Mouse (Mus musculus): ENCODE measurements at regions not wholly inside any gene's neighbourhood (a gene's known extent, or its start where the extent isn't known, plus 50 kb on each side); places are given as distances from the start of the nearest gene placed in this dataset.

DNA sequence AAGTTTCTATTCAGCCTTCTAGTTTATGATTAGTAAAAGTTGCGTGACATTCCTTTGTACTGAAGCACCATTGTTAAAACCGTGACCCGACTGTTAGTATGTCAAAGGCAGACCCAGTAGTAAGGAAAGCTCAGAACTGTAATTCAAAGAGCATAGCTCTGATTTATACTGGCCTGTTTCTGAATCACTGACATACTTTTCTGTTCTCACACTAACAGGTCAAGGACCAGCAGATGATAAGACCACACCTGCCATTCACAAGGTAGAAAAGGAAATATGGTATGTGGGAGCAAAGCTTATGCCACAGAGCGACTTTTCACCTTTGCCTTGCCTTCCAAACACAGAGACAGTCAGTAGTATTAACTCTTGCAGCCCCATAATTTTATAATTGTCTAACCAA lies 269.5 kb upstream of the Acvr2a start:
- DNase-seq: no peak

DNA sequence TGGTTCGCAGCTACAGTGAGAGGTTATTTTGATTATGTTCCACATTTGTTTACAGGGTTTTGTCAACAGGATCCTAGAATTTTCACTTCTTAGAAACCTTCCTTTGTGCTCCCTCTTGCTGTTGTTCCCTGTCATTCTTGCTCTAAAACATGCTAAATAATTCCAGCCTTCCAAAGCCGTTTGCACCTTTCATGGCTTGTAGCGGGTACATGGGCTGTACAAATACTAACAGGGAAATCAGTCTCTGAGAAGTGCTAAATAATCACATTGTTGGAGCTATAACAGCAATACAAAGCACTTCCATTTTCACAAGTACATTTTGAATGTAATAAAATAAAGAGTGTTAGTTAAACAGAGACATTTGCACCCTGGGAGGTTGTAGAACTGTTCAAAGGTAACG lies 268.8 kb upstream of the Acvr2a start:
- no peak for DNase-seq

DNA sequence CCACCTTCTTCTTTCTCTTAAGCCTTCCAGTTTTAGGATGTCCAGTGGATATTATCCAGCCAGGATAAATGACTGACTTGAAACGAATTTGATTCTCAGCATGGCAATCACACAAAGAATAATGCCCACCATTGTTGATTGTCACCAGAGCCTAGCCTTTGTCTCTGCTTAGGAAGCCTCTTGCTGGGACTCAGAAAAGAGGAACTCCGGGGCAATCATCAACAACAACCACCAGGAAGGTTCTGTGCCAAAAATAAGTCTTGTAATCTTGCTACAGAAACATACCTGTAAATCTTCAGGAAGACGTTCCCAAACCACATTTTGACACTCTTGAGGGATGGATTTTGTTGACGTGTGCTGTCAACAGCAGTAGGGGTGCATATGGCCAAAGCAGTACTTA lies 268.2 kb upstream of the Acvr2a start:
- DNase-seq: no peak

DNA sequence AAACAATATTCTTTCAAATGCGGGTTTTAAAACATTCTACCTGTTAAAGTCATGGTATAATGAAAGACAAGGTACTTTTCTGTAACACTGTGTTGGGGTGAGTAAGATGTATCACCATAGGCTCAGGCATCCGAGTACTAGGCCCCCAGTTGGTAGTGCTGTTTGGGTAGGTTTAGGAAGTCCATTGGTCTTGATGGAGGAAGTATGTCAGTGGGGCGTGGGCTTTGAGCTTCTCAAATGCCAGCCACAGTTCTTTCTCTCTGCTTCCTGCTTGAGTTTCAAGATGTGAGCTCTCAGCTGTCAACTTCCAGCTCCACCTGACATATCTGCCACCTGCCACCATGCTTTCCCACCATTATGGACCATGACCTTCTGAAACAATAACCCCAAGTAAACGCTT lies 267.7 kb upstream of the Acvr2a start:
- DNase-seq: no peak

DNA sequence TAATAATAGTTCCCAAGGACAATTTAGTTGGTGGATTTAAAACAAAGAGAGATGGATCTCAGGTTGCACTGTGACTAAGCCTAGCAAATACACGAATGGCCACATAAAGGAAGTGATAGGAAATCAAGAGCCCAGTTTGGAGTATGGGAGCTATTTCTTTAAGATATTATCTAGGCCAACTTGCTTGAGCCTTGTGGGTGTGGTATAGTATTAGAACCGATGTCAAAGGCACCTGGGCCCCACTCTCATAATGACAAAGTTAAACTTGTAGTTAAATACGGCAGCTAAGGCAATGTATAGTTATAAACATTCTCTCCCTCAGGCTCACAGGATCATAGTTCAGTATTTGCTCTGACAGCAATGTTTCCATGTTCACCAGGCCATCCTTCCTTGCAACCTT lies 257.3 kb upstream of the Acvr2a start:
- no peak for DNase-seq

DNA sequence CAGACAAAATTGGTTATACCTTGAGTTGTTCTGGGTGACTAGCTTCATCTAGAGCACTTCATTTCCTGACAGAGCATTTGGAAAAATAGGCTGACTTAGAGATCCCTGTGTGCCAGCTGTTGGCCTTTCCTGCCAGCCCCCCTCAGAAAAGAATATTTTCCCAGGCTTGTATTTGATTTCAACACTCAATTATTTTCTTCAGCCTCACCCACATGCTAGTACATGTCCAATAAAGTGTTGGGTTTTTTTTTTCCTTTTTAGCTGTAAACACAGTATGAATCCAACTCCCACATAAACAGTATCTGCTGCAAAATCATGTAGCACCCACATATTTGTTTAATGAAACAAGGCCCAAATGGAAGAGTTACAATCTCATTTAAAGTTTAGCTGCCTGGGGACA lies 256.8 kb upstream of the Acvr2a start:
- DNase-seq: no peak

DNA sequence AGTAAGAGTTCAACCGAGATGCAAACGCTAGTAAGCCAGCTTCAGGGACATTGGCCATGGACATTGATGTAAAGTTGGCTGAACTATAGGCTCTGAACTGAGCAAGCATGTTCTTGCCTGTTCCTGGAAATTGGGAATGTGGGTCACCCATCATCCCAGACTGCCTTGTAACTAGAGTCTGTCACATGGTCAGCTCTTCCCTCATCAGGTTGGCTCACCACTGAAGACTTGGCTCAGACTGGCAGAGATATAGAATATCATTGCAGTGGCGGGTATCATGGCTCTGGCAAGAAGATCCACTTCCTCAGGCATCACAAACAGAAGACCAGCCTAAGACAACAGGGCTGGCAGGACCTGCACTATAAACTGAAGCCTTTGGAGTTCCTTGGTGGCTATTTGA lies 255.3 kb upstream of the Acvr2a start:
- no peak for DNase-seq

DNA sequence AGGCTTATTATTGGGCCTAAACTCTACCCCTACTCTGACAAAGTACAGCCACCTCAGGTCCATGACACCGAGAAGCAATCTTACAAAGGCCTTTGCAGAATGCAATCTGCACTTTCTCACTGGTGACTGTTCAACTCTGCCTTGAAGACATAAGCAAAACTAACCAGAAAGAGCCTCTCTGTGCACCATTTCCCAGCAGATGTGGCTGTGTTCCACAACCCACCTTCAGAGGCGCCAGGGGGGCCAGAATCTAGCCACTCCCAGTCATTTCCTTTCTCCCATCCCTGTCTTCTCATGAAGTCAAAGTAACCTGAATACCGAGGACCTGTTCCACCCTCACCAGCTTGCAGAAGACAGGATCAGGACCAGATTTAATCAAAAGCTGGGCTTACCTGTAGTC lies 250.3 kb upstream of the Acvr2a start:
- DNase-seq: no peak

DNA sequence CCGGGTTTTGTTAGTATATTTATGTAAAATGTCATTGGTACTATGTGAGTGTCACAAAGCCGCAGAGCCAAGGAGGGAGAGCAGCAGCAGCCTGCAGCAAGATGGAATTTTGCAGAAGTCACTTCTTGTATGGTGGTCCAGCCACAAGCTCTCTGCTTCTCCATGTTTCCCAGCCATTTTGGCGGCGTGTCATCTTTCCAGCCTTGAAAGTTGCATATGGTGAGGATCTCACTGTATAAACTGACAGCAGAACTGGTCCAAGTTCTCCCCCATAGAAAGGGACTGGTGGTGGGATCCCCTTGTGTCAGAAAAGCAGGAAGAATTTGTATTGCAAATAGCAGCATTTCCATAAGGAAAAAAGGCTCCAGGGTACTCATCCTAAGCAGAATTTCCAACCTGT lies 249.7 kb upstream of the Acvr2a start:
- DNase-seq: no peak

DNA sequence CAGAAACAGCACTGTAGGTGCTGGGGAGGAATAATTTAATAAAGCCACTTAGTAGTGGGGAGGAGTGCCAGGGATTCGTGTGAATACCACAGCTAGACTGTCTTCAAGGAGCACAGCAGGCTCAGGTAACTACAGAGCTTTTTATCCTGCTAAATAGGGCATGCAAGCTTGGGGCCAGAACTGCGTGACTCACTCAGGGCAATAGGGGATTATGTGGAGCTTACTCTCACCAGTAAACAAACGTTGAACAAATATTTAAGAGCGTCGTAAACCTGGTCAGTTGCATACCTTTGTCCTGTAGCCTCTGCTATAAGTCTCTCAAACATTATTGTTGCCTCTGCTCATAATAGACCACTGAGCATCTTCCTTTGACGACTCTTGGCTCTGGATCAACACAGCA lies 246.0 kb upstream of the Acvr2a start:
- DNase-seq: no peak

DNA sequence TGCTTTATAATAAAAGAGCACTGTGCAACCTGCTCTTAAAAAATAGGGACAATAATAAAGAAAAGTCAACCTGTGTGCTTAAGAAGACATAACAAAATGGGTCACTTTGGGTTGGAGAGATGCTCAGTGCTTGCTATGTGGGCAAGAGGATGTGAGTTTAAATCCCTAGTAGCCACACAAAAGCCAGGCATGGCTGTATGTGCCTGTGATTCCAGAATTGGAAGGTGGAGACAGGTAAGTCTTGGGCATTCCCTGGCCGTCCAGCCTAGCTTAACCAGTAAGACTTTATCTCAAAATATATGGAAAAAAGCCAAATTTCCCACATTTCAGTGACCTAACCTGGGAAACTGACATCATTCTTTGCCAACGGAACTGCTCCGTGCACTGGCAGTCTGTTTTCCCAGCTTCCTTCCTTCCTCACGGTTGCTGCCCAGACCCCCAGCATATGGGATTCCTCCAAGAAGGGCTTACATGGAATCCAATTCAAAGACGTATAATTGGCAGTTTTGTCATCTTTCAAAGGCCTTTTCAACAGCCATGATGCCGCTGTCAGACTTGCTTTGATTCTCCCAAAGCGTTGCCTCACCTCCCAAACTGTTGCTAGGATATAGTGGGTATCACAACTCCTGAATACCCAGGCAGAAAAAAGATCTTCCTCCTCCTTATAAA lies 227.6 kb upstream of the Acvr2a start:
- no peak for DNase-seq

DNA sequence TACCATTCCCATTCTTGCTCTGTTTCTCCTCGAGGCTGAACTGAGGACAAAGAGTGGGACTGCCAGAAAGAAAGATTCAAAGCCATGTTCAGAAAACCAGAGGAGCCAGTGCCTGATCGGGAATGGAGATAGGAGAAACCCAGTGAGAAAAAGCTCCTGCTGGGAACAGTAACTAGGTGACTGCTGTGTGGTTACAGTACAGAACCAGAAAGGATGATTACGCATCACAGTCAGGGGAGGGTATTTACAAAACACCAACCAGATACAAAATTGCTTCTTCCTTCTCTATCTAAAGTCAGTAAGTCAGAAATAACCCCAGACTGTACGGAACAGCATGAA lies 227.1 kb upstream of the Acvr2a start:
- DNase-seq: no peak

DNA sequence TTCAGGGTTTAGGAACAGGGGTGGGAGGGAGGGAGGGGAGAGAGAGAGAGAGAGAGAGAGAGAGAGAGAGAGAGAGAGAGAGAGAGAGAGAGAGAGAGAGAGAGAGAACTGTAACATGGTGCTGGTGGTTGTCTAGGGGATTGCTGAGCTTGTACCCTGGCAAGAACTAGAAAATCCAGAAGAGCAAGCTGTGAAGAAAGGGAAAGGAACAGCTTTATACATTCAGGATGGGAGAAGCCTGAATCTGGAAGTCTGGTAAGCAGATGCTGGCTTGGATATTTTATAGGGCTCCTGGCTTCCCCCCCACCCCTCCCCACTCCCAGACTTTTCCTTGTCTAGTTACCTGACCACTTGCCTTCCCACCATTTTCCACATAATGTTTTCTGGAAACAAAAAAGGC lies 224.2 kb upstream of the Acvr2a start:
- DNase-seq: no peak

DNA sequence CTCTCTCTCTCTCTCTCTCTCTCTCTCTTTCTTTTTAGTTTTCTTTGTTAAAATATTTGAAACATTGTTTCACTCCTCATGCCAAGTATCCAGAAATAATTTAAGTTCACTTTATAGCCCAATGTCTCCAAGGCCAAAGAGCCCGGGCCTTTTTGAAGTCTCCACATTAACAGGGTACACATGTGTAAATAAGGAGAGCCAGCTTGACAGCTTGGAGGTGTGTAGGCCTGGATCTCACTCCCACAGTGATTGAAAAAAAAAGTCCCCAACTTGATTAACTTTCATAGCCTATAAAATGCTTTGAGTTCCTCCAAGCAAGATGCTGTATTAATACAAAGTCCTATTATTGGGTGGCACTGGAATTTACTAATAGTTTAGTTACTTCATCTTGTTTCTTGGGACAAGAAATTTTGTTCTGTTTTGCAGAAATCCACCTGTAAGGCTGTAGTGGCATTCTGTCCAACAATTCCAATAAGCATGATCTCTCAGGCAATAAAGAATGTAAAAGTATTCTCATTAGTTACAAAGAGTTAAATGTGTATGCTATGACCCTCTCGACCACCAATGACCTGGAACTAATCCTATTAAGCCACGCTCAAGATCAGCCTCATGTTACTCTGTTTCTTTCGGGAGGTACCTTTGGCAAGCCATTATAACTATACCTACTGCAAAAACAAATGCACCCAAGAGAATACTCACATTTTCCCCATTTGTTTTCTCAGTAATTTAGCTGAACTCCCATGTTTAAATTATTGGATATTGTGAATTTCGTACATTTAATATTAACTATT lies 215.9 kb upstream of the Acvr2a start:
- DNase-seq: peak; percentile 34

DNA sequence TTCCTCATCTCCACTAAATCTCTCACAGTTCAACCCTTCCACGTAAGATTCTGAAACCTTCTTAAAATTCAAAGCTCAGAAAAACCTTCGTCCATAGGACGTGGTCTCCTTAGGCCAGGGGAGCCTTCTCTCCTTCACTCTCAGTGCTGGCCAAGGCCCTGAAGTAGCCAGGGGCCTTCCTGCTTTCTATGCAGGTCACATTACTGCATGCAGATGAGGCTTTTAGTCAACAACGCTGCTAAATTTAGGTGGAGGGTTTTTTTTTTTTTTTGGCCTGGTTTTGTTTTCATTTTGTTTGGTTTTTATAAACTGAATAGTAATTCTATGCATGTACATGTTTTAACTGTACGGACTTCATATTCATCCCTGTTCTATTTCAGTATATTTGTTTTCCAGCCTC lies 214.5 kb upstream of the Acvr2a start:
- DNase-seq: no peak

DNA sequence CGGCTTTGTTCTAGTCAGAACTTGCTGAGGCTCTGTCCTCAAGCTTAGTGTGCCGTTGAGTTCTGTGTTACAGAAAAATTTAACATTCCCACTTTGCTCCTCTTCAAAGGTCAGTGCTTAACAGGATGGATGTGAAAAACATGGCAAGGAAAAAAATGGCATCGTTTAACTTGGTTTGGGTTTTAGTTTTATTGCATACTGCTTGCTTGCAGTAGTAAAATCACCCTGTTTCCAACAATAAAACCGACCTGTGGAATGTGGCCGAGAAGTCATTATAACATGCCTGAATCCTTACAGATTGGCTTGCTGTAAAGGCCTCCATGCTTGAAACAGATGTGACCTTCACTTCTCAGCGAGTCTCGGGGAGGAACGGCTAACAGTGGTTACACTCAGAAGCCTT lies 212.1 kb upstream of the Acvr2a start:
- DNase-seq: peak; percentile 25

DNA sequence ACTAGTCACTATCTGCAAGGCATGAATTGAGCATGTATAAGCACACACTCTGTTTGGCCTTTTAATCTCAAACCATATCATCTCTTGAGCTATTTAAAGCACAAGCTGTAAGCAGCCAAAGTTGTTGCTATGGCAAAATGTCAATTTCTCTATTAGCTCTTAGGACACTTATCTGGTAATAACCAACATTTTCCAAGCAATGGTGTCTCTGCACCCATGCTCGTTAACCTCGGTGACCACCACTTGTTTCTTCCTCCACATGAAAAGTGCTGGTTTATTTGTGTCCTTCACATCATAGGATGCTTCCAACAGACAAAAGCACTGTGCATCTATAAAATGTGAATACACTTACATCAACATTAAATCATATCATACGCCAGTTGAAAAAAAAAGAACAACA lies 204.4 kb upstream of the Acvr2a start:
- DNase-seq: no peak

DNA sequence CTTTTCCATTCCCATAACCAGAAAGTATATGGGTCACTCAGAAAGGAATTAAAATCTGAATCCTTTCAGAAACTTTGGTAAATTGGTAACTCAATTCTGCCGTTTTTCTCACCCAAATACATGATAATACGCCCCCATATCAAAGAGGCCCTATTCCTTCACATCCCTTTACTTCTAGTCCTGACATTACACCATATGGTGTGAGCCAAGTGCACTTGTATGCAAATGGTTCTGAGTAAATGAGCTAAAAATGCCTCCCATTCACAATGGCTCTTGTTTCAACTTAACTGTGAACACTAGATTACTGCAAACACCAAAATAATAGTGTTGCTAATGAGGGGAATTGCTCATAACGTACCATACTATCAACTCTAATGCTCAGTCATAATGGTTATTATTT lies 201.7 kb upstream of the Acvr2a start:
- DNase-seq: no peak

DNA sequence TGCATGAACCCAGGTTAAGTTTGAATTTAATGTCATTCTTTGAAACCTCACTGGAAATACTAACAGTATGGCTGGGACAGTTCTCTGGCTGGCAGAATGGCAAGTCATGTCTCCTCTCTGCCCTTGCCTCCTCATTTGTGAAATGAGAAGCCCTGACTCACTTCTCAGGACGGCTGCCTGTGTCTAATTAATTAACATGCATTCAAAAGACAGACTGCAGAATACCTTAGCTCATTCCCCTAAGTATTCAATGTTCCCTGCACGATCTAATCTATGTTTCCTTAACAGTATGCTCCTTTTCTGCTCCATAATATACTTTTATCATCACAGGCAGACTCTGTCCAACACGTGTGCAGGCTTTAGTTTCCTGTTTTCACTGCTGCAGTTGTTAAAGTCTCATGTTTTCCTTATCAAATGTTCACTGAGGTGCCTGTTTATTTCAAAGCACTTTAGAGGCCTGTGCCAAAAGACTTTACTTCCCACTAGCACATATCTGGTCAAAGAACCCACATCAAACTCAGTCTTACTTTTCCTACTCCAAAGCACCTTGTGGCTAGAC lies 196.7 kb upstream of the Acvr2a start:
- no peak for DNase-seq

DNA sequence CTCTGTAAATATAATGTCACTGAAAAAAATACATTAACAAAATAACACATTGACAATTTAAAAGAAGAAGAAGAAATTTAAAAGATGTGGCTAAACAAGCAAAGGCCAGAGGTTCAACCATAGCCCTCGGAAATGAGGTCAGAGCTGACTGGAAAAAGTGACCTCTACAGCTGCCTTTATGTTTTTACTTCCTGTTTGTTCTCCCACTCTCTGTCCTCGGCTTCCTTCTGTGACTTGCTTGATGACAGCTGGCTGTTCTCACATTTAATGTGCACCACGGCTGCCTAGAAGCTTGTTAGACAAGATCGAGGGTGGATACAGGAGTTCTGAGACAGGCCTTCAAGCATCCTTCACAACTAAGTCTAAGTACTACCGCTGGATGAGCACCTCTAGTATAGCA lies 194.9 kb upstream of the Acvr2a start:
- DNase-seq: peak; percentile 27

DNA sequence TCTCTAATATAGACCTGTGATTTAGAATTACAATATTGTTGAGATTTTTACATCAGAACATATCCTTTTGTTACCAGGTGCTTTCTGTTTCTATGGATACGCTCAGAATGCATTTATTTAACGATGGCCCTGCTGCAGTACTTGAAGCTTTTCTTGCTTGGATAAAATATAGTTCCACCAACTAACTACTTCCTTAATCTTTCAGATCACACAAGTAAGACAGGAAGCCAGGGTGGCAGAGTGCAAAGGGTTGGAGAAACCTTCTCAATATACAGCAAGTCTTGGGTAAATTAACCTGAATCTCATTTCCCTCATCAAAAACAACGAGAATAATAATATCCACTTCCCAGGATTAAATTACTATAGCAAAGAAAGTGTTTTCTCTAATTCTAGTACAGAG lies 193.1 kb upstream of the Acvr2a start:
- no peak for DNase-seq

DNA sequence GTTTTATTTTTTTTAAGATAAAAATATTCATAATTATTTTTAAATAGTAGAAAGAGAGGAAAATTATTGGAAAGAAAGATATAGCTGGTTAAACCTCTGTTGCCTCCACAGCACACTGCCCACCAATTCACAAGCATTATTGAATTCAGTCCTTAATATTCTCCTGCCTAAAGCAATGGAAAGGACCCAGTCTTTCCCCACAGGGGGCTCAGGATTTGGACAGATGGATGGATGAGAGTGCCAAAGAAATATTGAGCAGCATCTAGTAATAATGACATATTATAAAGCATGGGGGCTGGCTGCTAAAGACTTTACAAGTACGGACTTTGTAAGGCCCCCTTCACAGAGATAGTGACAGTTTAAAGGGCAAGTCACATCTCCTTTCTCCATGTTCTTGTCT lies 191.6 kb upstream of the Acvr2a start:
- no peak for DNase-seq

DNA sequence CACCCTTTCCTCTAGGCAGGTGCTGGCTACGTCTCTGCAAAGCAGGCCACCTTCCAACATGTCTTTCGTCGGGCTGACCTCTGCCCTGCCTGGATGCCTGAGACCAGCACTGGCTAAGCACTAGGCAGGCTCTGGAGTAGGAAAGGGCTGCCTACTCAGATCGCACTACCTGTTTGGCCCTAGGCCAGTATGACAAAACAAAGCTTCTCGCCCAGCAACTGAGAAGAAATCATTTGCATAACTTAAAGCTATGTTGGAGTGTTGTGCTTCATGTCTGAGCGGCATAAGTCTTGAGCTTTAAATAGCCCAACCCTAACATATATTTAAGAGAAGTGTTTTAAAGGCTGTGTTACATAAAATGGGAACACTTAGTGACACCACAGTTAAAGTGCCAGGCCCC lies 189.9 kb upstream of the Acvr2a start:
- DNase-seq: no peak

DNA sequence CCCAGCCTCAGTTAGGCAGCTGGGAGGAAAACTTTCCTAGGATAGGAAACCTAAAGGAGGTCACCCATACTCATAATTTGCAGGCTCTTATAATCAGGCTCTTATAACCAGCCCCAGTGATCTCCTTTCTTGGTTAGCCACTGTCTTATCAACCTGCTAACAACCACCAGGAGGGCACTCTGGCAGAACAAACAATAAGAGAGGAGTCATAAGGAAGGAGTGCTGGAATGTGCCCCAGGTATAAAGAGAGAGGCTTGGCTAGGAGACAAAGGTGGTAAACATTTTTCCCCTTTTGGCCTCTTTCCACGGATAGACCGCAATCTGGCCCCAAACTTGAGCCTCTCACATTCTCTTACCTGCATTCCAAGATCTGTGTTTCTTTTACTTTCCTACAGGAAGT lies 189.4 kb upstream of the Acvr2a start:
- no peak for DNase-seq

DNA sequence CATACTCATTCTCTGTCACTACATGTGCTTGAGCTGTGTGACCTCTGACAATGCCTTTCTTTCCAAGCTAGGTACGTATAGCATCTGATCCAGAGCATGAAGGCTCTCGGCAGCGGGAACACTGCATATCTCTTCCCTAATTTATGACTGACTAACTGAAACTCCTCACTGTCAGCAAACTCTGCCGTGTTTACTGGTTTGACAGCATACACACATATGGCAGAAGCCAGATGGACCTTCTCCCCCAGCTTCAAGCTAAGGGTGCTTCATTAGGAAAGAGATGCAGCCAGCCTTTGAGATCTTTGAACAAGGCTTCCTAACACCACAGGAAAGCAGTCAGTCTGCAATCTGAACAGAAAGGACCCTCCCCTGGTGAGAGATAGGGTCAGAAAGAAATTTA lies 186.9 kb upstream of the Acvr2a start:
- no peak for DNase-seq
